Mouse (Mus musculus): ENCODE data around the gene Gm6020. TPM values are rescaled to one million over a fixed set of nuclear protein-coding genes. Genes with fewer than 3 reads are reported as not detected.
"Not testable (repeated sequence)": the region's sequence is repeated elsewhere in the genome, so short reads cannot be mapped to it uniquely, and the experiment has no call there.

Gene Gm6020
- polyA plus RNA-seq, 1 experiment from 2014 or later = not detected

DNA sequence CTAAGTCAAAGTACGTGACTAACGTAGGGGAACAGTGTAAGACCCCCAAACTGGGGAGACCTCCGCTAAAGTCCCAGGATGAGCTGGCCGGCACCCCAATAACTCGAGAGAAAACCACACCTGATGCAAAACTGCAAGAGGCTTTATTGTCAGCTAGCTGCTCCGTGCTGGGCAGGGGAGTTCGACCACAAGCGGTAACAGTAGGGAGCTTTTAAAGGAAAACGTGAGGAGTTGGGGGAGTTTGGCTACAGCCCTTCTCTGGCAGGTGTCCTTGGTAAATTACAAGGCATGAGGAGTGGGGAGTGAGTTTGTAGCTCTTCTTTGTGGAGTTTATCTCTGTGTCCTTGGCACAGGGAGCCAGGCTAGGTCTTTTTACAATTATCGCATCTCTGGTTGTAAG is 16.1 kb downstream of the Gm6020 start:
- Histone ChIP-seq H3K4me1 (ENCODE audit: control insufficient read depth, insufficient read depth, low read length) (no peaks in the 10 kb centered on the region), H3K4me3 (ENCODE audit: low read depth, low read length) (no peak overlapping the region), H3K27ac (ENCODE audit: low read length) (no peak overlapping the region), H3K36me3 (ENCODE audit: control insufficient read depth, insufficient read depth, low read length) (no peaks in the 10 kb centered on the region), H3K9me3 (ENCODE audit: control insufficient read depth, low read depth, low read length) (no peaks in the 10 kb centered on the region), H3K27me3 (ENCODE audit: control insufficient read depth, insufficient read depth, low read length) (no peaks in the 10 kb centered on the region), H3K4me2 (replicated peaks; ENCODE audit: low read depth, low read length) (no peak overlapping the region), H3K9ac (replicated peaks; ENCODE audit: low read depth, low read length) (no peak overlapping the region)
- no peak for ATAC-seq (ENCODE audit: insufficient number of reproducible peaks, insufficient read depth, low FRiP score, low read depth)
- WGBS = 22% methylated on average over 10 of the region's 10 CpGs

DNA sequence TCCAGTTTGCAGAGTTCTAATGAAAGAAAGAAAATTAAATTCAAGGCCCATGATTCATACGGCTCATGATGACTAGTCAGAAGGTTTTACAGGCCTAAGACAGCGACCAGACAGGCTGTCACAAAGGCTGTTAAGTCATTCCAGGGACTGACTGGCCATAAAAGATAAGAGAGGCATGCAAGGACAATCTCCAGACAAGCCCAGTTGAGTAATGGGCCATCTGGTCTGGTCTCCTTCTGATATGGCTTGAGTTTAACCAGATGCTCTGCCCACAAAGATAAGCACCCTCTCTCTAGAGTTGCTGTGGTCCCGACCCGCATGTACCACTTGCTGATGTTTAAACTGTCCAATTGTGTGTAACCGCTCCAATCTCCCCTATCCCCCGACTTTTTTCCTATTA is 23.8 kb downstream of the Gm6020 start:
- H3K9me3 ChIP-seq (ENCODE audit: control insufficient read depth, low read depth, low read length); H3K9ac ChIP-seq (replicated peaks; ENCODE audit: low read depth, low read length); H3K4me1 ChIP-seq (ENCODE audit: control insufficient read depth, insufficient read depth, low read length); H3K36me3 ChIP-seq (ENCODE audit: control insufficient read depth, insufficient read depth, low read length); H3K27ac ChIP-seq (ENCODE audit: low read length); ATAC-seq (ENCODE audit: insufficient number of reproducible peaks, insufficient read depth, low FRiP score, low read depth); H3K4me2 ChIP-seq (replicated peaks; ENCODE audit: low read depth, low read length); H3K27me3 ChIP-seq (ENCODE audit: control insufficient read depth, insufficient read depth, low read length); H3K4me3 ChIP-seq (ENCODE audit: low read depth, low read length): not testable (repeated sequence)
- 77% methylated on average over 6 of the region's 6 CpGs for WGBS

DNA sequence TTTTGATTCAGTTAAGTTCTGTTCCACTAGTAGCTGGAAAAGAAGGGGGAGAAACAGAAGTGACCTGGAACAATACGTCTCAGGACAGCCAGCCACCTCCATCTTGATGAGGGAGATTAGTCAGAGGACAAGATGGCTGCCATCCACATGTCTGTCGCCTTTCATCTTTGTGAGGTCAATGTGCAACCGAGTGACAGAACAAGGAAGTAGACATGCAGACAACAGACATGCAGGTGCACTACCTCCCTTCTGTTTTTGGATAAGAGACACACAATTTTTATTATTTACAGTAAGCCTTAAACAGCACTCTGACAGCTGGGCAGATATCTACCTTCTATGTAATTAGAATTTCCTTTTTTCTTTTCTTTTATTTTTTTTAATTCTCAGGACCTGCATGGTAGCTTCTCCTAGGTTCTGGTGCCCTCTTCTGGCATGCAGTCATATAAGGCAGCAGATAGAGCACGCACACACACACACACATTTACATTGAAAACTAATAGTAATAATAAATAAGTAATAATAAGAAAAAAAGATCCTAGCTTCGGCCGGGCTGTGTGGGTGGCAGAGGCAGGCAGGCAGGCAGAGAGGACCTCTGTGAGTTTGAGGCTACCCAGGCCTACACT is 40.1 kb downstream of the Gm6020 start:
- Histone ChIP-seq H3K27me3 (ENCODE audit: control insufficient read depth, insufficient read depth, low read length) (no peaks in the 10 kb centered on the region), H3K36me3 (ENCODE audit: control insufficient read depth, insufficient read depth, low read length) (no peaks in the 10 kb centered on the region), H3K4me3 (ENCODE audit: low read depth, low read length) (no peak overlapping the region), H3K9ac (replicated peaks; ENCODE audit: low read depth, low read length) (no peak overlapping the region), H3K9me3 (ENCODE audit: control insufficient read depth, low read depth, low read length) (no peaks in the 10 kb centered on the region), H3K4me1 (ENCODE audit: control insufficient read depth, insufficient read depth, low read length) (no peaks in the 10 kb centered on the region), H3K4me2 (replicated peaks; ENCODE audit: low read depth, low read length) (no peak overlapping the region), H3K27ac (ENCODE audit: low read length) (no peak overlapping the region)
- 91% methylated on average over 6 of the region's 6 CpGs for WGBS
- no peak for ATAC-seq (ENCODE audit: insufficient number of reproducible peaks, insufficient read depth, low FRiP score, low read depth)

DNA sequence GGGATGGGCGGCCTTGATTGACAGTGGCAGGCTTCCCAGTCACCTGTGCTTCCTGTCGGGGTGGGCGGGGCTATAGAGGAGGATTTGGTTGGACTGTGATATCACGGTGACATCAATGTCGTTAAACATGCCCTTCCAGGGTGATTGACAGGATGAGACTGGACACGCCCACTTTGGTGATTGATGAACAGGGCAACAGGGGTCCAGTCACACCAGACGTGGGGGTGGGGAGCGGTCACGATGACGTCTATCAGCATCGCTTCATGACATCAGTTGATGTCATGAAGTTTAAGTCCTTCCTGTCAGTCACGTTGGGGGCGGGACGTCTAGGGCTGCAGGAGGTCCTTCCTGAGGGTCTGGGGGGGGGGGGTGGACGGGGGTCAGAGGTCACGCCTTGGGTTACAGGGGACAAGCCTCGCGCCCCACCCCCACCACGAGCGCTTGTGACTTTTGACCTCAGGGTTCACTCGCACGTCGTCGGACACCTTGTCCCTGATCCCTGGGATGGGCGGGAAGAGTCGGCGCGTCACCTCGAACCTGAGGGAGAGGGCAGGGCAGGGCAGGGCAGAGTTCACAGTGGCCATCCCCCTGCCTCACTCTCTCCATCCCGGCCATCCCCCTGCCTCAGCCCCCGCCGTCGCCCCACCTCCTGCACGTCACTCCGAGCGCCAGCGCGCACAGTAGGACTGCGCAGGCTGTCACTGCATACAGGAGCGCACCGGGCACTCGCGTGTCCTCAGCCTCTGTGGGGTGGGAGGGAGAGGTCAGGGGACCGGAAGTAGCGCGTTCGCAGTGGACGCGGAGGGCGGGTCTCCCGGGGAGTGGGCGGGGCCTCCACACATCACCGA is 41.2 kb downstream of the Gm6020 start:
- peak; percentile 9 for ATAC-seq (ENCODE audit: insufficient number of reproducible peaks, insufficient read depth, low FRiP score, low read depth)
- no peaks in the 10 kb centered on the region for H3K9me3 ChIP-seq (ENCODE audit: control insufficient read depth, low read depth, low read length)
- no peaks in the 10 kb centered on the region for H3K4me1 ChIP-seq (ENCODE audit: control insufficient read depth, insufficient read depth, low read length)
- peak overlapping the region; percentile 51 for H3K4me2 ChIP-seq (replicated peaks; ENCODE audit: low read depth, low read length)
- H3K9ac ChIP-seq (replicated peaks; ENCODE audit: low read depth, low read length) = no peak overlapping the region
- peak overlapping the region; percentile 56 for H3K4me3 ChIP-seq (ENCODE audit: low read depth, low read length)
- H3K27me3 ChIP-seq (ENCODE audit: control insufficient read depth, insufficient read depth, low read length) = no peaks in the 10 kb centered on the region
- H3K27ac ChIP-seq (ENCODE audit: low read length) = no peak overlapping the region
- WGBS = 34% methylated on average over 53 of the region's 53 CpGs
- H3K36me3 ChIP-seq (ENCODE audit: control insufficient read depth, insufficient read depth, low read length) = no peaks in the 10 kb centered on the region

DNA sequence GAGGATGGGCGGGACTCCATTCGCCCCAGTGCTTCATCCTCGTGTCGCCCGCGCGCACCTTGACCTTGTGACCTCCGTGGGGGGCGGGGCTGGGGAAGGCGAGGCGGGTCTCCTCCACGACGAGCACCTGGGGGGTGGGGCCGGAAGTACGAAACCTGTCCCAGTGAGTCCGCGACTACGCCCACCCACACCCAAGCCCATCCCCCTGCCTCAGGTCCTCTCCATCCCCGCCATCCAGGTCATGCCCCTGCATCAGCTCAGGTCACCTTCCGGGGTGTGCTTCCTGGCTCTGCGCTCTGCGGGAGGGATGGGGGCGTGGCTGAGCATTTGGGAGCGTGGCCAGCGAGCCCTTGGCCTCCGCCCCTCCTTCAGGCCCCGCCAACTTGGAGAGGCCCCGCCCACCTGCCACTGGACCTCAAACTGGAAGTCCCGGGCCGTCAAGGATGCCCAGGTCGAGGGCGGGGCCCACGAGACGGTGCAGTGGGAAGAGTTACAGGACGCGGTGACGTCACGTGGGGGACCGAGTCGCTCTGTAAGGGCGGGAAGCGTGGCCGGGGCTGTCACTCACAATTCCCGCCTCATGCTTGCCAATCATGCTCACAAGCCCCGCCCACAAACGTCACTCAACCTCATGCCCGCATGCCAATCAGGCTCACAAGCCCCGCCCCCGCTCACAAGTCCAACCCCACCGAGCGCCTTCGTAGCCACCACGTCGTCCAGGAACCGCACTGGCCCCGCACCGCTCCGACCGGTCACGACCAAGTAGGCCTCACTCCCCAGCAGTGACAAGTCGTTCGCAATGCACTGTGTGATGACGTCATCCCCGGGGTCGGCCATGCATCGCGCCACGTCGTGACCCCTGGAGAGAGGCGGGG is 42.1 kb downstream of the Gm6020 start:
- peak; percentile 54 for ATAC-seq (ENCODE audit: insufficient number of reproducible peaks, insufficient read depth, low FRiP score, low read depth)
- H3K36me3 ChIP-seq (ENCODE audit: control insufficient read depth, insufficient read depth, low read length) = no peaks in the 10 kb centered on the region
- peak overlapping the region; percentile 56 for H3K4me3 ChIP-seq (ENCODE audit: low read depth, low read length)
- no peaks in the 10 kb centered on the region for H3K9me3 ChIP-seq (ENCODE audit: control insufficient read depth, low read depth, low read length)
- H3K27me3 ChIP-seq (ENCODE audit: control insufficient read depth, insufficient read depth, low read length) = no peaks in the 10 kb centered on the region
- no peaks in the 10 kb centered on the region for H3K4me1 ChIP-seq (ENCODE audit: control insufficient read depth, insufficient read depth, low read length)
- peak overlapping the region; percentile 51 for H3K4me2 ChIP-seq (replicated peaks; ENCODE audit: low read depth, low read length)
- 6% methylated on average over 70 of the region's 70 CpGs for WGBS
- H3K9ac ChIP-seq (replicated peaks; ENCODE audit: low read depth, low read length) = no peak overlapping the region
- peak overlapping the region; percentile 93 for H3K27ac ChIP-seq (ENCODE audit: low read length)

DNA sequence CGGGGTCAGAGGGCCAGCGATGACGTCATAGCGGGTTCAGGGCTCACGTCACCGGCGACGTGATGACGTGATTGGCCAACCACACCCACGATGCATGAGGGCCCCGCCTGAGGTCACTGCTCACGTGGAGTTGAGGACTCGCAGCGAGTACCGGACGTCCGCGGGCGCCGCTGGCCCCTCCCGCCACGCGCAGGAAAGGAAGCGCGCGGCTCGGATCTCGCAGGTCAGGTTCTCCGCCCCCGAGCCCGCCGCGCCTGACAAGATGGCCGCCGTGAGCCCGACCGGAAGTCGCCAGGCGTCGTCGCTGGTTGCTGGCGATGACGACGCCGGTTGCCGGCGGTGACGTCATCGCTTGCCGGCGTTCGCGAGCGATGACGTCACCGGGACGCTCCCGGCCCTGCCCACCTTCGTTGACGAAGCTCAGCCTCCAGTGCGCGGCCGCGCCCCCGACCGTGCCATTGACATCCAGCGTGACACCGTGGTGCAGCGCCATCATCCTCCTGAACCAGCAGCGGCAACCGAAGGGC is 42.8 kb downstream of the Gm6020 start:
- no peaks in the 10 kb centered on the region for H3K9me3 ChIP-seq (ENCODE audit: control insufficient read depth, low read depth, low read length)
- H3K4me1 ChIP-seq (ENCODE audit: control insufficient read depth, insufficient read depth, low read length) = no peaks in the 10 kb centered on the region
- H3K27me3 ChIP-seq (ENCODE audit: control insufficient read depth, insufficient read depth, low read length) = no peaks in the 10 kb centered on the region
- peak overlapping the region; percentile 56 for H3K4me3 ChIP-seq (ENCODE audit: low read depth, low read length)
- H3K4me2 ChIP-seq (replicated peaks; ENCODE audit: low read depth, low read length) = peak overlapping the region; percentile 51
- no peak overlapping the region for H3K9ac ChIP-seq (replicated peaks; ENCODE audit: low read depth, low read length)
- ATAC-seq (ENCODE audit: insufficient number of reproducible peaks, insufficient read depth, low FRiP score, low read depth) = peak; percentile 17; the same call in 1 of the 2 replicates
- peak overlapping the region; percentile 93 for H3K27ac ChIP-seq (ENCODE audit: low read length)
- 2% methylated on average over 65 of the region's 71 CpGs for WGBS
- no peaks in the 10 kb centered on the region for H3K36me3 ChIP-seq (ENCODE audit: control insufficient read depth, insufficient read depth, low read length)

DNA sequence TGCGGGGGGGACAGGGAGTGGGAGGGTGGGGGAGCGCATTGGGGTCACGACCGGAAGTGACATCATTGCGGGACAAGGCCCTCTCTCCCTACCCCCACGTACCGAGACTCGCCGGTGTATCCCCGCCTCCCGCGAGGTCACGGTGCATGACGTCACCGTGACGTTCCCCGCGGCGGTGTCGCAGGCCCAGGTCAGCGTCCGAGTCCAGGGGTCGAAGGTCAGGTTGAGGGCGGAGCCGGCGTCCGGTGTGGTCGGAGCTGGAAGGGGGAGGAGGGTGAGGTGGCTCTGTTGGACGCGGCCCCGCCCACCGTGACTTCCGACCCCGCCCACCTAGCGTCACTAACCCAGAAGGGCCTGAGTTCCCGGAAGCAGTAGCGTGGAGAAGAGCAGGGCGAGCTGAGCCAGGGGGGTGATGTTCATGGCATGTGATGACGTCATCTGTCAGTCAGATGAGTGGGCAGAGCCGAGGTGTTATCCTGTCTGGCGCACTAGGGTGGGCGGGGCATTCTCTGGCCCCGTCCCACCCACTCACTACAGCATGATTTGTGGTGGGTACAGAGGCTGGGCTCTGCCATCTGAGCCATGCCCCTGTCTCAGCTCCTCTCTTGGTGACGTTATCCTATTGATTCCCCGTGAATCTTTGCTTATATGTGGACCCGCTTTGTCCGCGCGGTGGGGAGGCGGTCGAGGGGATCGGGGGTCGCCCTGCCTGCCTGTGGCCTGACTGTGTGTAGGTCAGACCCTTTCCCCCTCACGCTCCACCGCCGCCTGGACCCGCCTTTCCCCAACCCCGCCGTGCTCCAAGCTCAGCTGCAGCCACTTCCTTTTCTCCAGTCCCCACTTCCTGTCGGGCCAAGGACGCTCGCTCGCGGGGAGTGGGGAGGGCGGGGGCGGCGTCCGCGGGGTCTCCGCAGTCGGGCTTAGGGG is 43.5 kb downstream of the Gm6020 start:
- peak; percentile 89 for ATAC-seq (ENCODE audit: insufficient number of reproducible peaks, insufficient read depth, low FRiP score, low read depth)
- WGBS = 2% methylated on average over 71 of the region's 71 CpGs
- H3K4me3 ChIP-seq (ENCODE audit: low read depth, low read length) = peak overlapping the region; percentile 56
- H3K4me2 ChIP-seq (replicated peaks; ENCODE audit: low read depth, low read length) = peak overlapping the region; percentile 51
- no peaks in the 10 kb centered on the region for H3K27me3 ChIP-seq (ENCODE audit: control insufficient read depth, insufficient read depth, low read length)
- peak overlapping the region; percentile 2; the same call in 1 of the 2 replicates for H3K9ac ChIP-seq (replicated peaks; ENCODE audit: low read depth, low read length)
- peak overlapping the region; percentile 93 for H3K27ac ChIP-seq (ENCODE audit: low read length)
- no peaks in the 10 kb centered on the region for H3K4me1 ChIP-seq (ENCODE audit: control insufficient read depth, insufficient read depth, low read length)
- no peaks in the 10 kb centered on the region for H3K36me3 ChIP-seq (ENCODE audit: control insufficient read depth, insufficient read depth, low read length)
- H3K9me3 ChIP-seq (ENCODE audit: control insufficient read depth, low read depth, low read length) = no peaks in the 10 kb centered on the region

All from stomach, embryonic 14.5 days (tissue).